Mouse (Mus musculus): Measurements from ENCODE around the gene Lrrc73. TPM values are rescaled to one million over a fixed set of nuclear protein-coding genes. Genes with fewer than 3 reads are reported as not detected.

Lrrc73 gene
- polyA plus RNA-seq, 1 experiment from 2014 or later = 0.89 TPM

- no peak overlapping the region for H3K4me2 ChIP-seq
- H3K4me3 ChIP-seq = no peak overlapping the region
- no peaks in the 10 kb centered on the region for H3K9me3 ChIP-seq (replicated peaks)
- H3K4me1 ChIP-seq (replicated peaks) = peaks cover 22% of the 10 kb centered on the region
- H3K9ac ChIP-seq = no peak overlapping the region
- 86% methylated on average over 4 of the region's 4 CpGs for WGBS
- no peak overlapping the region for H3K27ac ChIP-seq (ENCODE audit: poor library complexity, severe bottlenecking)
- 0 out of 2 replicates have a peak, but pooled peaks cover 8% of the 10 kb centered on the region for H3K27me3 ChIP-seq (replicated peaks)
- no peak for ATAC-seq (ENCODE audit: insufficient number of reproducible peaks, low FRiP score)
- peaks cover 79% of the 10 kb centered on the region for H3K36me3 ChIP-seq
These were observed 10.3 kb upstream of the Lrrc73 start for GRCm38 (mm10) chr17:46242993-46243392.

DNA sequence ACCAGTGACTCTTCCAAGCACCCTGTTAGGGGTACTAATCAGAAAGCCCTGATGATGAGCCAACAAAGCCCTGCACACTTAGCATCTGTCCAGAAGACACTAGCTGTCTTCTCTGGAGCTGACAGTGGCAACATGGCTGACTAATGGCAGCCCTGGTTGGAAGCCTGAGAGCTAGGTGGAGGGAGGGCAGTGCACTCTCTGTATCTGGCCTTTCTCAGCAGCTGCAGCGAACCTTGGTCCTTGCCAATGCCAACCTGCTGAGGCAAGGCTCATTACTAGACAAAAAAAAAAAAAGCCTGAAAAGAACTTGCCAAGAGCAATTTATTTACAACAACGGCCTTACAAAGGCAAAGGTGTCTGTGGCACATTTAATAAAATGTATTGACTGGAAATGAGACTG, 9.7 kb upstream of the Lrrc73 start:
- peaks cover 75% of the 10 kb centered on the region for H3K36me3 ChIP-seq
- H3K4me3 ChIP-seq = no peak overlapping the region
- H3K4me1 ChIP-seq (replicated peaks) = peaks cover 18% of the 10 kb centered on the region

DNA sequence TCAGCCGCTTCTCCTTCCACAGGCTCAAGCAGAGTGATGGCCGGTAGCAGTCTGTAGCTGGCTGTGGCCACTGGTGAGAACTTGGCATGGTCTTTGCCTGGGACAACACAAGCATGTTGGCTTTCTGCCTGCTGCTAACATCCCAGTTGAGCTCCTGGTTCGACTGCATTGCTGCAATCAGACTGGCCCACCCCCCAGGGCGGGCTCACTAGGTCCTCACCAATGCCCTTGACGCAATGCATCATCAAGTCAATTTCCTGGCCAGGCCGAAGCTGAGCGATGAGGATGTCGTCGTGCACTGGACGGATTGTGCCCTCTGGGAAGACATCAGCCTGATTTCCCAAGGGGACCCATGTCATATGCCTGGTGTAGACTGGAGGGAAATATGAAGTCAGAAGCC, 8.8 kb upstream of the Lrrc73 start:
- peaks cover 19% of the 10 kb centered on the region for H3K4me1 ChIP-seq (replicated peaks)
- ATAC-seq (ENCODE audit: insufficient number of reproducible peaks, low FRiP score) = no peak
- no peak overlapping the region for H3K9ac ChIP-seq
- no peak overlapping the region for H3K4me3 ChIP-seq
- H3K27ac ChIP-seq (ENCODE audit: poor library complexity, severe bottlenecking) = no peak overlapping the region
- 0 out of 2 replicates have a peak, but pooled peaks cover 8% of the 10 kb centered on the region for H3K27me3 ChIP-seq (replicated peaks)
- 82% methylated on average over 10 of the region's 10 CpGs for WGBS
- no peak overlapping the region for H3K4me2 ChIP-seq
- peaks cover 71% of the 10 kb centered on the region for H3K36me3 ChIP-seq
- no peaks in the 10 kb centered on the region for H3K9me3 ChIP-seq (replicated peaks)

More for the DNA sequence above, 9.7 kb upstream of the Lrrc73 start:
- no peak for ATAC-seq (ENCODE audit: insufficient number of reproducible peaks, low FRiP score)
- Histone ChIP-seq H3K27me3 (replicated peaks) (0 out of 2 replicates have a peak, but pooled peaks cover 8% of the 10 kb centered on the region), H3K9ac (no peak overlapping the region), H3K4me2 (no peak overlapping the region), H3K27ac (ENCODE audit: poor library complexity, severe bottlenecking) (no peak overlapping the region), H3K9me3 (replicated peaks) (no peaks in the 10 kb centered on the region)
- 83% methylated on average over 2 of the region's 2 CpGs for WGBS

GRCm38 (mm10) chr17:46247512-46248188, 5.7 kb upstream of the Lrrc73 start, which contains the start of the genes Polr1c and Yipf3:
Gene Polr1c (minus strand): TSS chr17:46248054.
Gene Yipf3 (plus strand): TSS chr17:46248080.
- Histone ChIP-seq H3K9me3 (replicated peaks) (no peaks in the 10 kb centered on the region), H3K27ac (ENCODE audit: poor library complexity, severe bottlenecking) (peak within 1 kb of the TSS; percentile 58), H3K4me1 (replicated peaks) (peaks cover 20% of the 10 kb centered on the region), H3K36me3 (peaks cover 72% of the 10 kb centered on the region), H3K9ac (peak within 1 kb of the TSS; percentile 96), H3K27me3 (replicated peaks) (no peaks in the 10 kb centered on the region), H3K4me3 (peak within 1 kb of the TSS; percentile 83), H3K4me2 (peak within 1 kb of the TSS; percentile 86)
- under 1% methylated on average over 53 of the region's 53 CpGs for WGBS
- peak; percentile 90 for ATAC-seq (ENCODE audit: insufficient number of reproducible peaks, low FRiP score)

- peaks cover 22% of the 10 kb centered on the region for H3K4me1 ChIP-seq (replicated peaks)
- peak overlapping the region; percentile 83 for H3K4me3 ChIP-seq
- peak overlapping the region; percentile 58 for H3K27ac ChIP-seq (ENCODE audit: poor library complexity, severe bottlenecking)
- ATAC-seq (ENCODE audit: insufficient number of reproducible peaks, low FRiP score) = no peak; the same call in 1 of the 2 replicates
- H3K27me3 ChIP-seq (replicated peaks) = no peaks in the 10 kb centered on the region
- H3K4me2 ChIP-seq = peak overlapping the region; percentile 86
- no peaks in the 10 kb centered on the region for H3K9me3 ChIP-seq (replicated peaks)
- peaks cover 67% of the 10 kb centered on the region for H3K36me3 ChIP-seq
- peak overlapping the region; percentile 96 for H3K9ac ChIP-seq
- under 1% methylated on average over 37 of the region's 37 CpGs for WGBS
These were observed 5.2 kb upstream of the Lrrc73 start for GRCm38 (mm10) chr17:46248189-46248522.

GRCm38 (mm10) chr17:46251174-46251573, 2.2 kb upstream of the Lrrc73 start:
- Histone ChIP-seq H3K4me3 (no peak overlapping the region), H3K36me3 (peaks cover 38% of the 10 kb centered on the region), H3K4me1 (replicated peaks) (peaks cover 33% of the 10 kb centered on the region), H3K9ac (no peak overlapping the region), H3K27me3 (replicated peaks) (peaks cover 21% of the 10 kb centered on the region), H3K9me3 (replicated peaks) (no peaks in the 10 kb centered on the region), H3K27ac (ENCODE audit: poor library complexity, severe bottlenecking) (no peak overlapping the region), H3K4me2 (no peak overlapping the region)
- WGBS = 74% methylated on average over 7 of the region's 7 CpGs
- no peak for ATAC-seq (ENCODE audit: insufficient number of reproducible peaks, low FRiP score)

DNA sequence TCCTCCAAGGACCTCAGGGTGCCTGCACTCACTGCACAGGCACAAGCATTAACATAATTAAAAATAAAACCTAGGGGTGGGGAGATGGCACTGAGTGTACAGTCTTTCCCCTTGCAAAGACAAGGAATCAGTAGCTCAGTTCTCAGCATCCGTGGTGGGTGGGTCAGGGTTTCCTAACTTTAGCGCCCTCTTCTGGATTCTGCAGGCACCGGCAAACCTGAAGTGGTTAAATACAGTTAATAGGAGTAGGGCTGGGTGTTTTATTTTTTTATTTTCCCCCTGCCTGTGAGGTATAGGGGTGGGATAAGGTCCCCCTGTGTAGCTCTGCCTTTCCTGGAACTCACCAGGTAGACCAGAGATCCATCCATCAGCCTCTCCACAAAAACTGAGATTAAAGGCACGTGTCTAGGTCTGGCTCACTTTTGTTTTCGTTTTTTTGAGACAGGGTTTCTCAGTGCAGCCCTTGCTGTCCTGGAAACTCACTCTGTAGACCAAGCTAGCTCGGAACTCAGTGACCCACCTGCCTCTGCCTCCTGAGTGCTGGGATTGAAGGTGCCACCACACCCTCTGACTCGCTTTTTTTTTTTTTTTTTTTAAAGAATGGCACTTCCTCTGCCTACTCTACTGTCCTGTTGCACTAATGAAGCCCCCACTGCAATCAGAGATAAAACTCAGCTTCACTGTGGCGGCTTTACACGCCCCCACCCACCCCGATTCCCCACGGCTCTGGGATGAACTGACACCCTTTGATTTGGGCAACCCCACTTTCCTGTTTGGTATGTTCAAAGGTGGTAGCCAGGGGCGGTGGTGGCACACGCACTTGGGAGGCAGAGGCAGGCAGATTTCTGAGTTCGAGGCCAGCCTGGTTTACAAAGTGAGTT, 520 bp upstream of the Lrrc73 start:
- WGBS = 53% methylated on average over 14 of the region's 14 CpGs
- peak overlapping the region; percentile 72; the same call in 1 of the 2 replicates for H3K4me3 ChIP-seq
- H3K27me3 ChIP-seq (replicated peaks) = peaks cover 30% of the 10 kb centered on the region
- peak overlapping the region; percentile 100 for H3K4me2 ChIP-seq
- H3K4me1 ChIP-seq (replicated peaks) = peaks cover 26% of the 10 kb centered on the region
- H3K36me3 ChIP-seq = peaks cover 53% of the 10 kb centered on the region
- no peak overlapping the region for H3K27ac ChIP-seq (ENCODE audit: poor library complexity, severe bottlenecking)
- peak overlapping the region; percentile 74 for H3K9ac ChIP-seq
- H3K9me3 ChIP-seq (replicated peaks) = 0 out of 2 replicates have a peak, but pooled peaks cover 4% of the 10 kb centered on the region
- no peak for ATAC-seq (ENCODE audit: insufficient number of reproducible peaks, low FRiP score)

DNA sequence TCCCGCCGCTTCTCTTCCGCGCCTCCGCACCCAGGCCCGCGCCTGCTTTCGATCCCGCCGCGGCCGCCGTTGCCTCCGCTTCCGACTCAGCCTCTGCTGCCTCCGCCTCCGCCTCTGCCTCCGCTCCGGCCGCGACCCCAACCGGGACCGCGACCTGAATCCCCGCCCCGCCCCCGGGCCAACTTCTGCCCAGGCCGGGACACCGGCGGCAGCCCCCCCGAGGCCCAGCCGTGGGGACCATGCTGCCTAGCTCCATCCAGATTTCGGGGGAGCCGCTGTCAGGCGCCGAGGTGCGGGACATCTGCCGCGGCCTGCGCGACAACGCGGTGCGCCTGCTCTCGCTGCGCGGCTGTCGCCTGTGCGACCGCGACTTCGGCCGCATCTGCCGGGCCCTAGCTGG, 775 bp downstream of the Lrrc73 start:
- 0 out of 2 replicates have a peak, but pooled peaks cover 4% of the 10 kb centered on the region for H3K9me3 ChIP-seq (replicated peaks)
- H3K36me3 ChIP-seq = peaks cover 64% of the 10 kb centered on the region
- H3K9ac ChIP-seq = peak overlapping the region; percentile 74
- H3K4me2 ChIP-seq = peak overlapping the region; percentile 100
- WGBS = under 1% methylated on average over 49 of the region's 54 CpGs
- no peak for ATAC-seq (ENCODE audit: insufficient number of reproducible peaks, low FRiP score)
- no peak overlapping the region for H3K27ac ChIP-seq (ENCODE audit: poor library complexity, severe bottlenecking)
- H3K4me1 ChIP-seq (replicated peaks) = peaks cover 19% of the 10 kb centered on the region
- peak overlapping the region; percentile 72 for H3K4me3 ChIP-seq
- peaks cover 30% of the 10 kb centered on the region for H3K27me3 ChIP-seq (replicated peaks)

DNA sequence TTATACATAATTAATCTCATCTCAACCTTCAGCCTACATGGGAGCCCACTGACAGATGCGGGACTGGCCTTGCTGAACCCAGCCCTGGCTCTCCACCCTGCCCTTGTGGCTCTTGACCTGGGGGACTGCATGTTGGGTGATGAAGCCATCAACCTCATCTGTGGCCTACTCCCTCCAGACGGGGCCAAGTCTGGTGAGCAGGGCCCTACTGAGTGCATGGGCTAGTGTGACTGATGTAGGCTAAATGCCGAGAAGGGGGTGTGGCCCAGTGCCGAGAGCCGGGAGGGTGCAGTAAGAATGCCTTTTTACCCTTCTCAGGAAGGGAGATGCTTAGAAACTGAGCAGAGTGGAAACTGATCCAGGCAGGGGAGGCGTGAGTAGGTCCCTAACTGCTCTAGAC, 1.8 kb downstream of the Lrrc73 start:
- peaks cover 64% of the 10 kb centered on the region for H3K36me3 ChIP-seq
- H3K9me3 ChIP-seq (replicated peaks) = 0 out of 2 replicates have a peak, but pooled peaks cover 4% of the 10 kb centered on the region
- 28% methylated on average over 6 of the region's 6 CpGs for WGBS
- peaks cover 13% of the 10 kb centered on the region for H3K4me1 ChIP-seq (replicated peaks)
- peak overlapping the region; percentile 15; the same call in 1 of the 2 replicates for H3K4me2 ChIP-seq
- no peak overlapping the region for H3K27ac ChIP-seq (ENCODE audit: poor library complexity, severe bottlenecking)
- H3K9ac ChIP-seq = no peak overlapping the region
- ATAC-seq (ENCODE audit: insufficient number of reproducible peaks, low FRiP score) = no peak
- H3K27me3 ChIP-seq (replicated peaks) = peaks cover 30% of the 10 kb centered on the region
- 0 out of 2 replicates have a peak overlapping the region, but pooled peaks have one; percentile 0 for H3K4me3 ChIP-seq

DNA sequence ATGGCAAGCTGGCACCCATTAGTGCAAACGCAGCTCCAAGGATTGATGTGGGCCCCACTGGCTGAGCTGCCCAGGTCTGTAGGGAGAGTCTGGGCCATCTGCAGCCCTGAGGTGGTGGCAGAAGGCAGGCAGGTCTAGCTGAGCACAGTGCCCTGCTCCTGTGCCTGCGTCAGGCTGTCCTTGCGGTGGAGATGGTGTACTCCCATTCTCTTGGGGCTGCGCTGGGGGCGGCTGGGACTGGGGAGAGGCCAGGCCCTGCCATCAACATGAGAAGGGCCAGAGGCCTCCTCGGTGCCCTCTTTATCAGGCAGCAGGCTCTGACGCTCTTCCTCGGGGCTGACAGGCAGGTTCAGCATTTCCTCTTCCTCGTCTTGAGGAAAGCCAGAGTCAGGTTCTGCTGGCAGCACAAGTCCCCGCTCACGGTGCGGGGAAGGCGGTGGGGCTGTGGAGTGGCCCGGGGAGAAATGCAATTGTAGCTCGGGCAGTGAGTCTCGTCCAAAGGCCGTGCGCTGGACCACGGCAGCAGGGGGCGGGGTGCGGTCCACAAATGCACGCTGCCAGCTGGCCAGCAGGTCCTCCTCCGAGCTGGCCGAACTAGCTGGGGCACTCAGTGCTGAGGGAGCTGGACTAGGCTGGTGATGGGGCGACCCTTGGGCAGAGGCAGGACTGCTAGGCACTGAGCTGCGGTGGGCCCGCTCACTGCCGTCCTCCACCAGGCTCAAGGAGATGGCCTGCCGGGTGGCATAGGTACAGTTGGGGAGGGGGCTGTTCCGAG, 5.1 kb downstream of the Lrrc73 start:
- Histone ChIP-seq H3K4me1 (replicated peaks) (peaks cover 8% of the 10 kb centered on the region), H3K9ac (no peak overlapping the region), H3K27me3 (replicated peaks) (peaks cover 30% of the 10 kb centered on the region), H3K9me3 (replicated peaks) (0 out of 2 replicates have a peak, but pooled peaks cover 4% of the 10 kb centered on the region), H3K36me3 (peaks cover 73% of the 10 kb centered on the region), H3K27ac (ENCODE audit: poor library complexity, severe bottlenecking) (peak overlapping the region; percentile 55), H3K4me2 (no peak overlapping the region), H3K4me3 (no peak overlapping the region)
- WGBS = 69% methylated on average over 30 of the region's 30 CpGs
- peak; percentile 36 for ATAC-seq (ENCODE audit: insufficient number of reproducible peaks, low FRiP score)
